Mouse (Mus musculus): ENCODE results near the gene Plekha1. TPM values are rescaled to one million over a fixed set of nuclear protein-coding genes. Genes with fewer than 3 reads are reported as not detected.

The Plekha1 gene
- polyA plus RNA-seq, 1 experiment from 2014 or later: 57.9 TPM

DNA sequence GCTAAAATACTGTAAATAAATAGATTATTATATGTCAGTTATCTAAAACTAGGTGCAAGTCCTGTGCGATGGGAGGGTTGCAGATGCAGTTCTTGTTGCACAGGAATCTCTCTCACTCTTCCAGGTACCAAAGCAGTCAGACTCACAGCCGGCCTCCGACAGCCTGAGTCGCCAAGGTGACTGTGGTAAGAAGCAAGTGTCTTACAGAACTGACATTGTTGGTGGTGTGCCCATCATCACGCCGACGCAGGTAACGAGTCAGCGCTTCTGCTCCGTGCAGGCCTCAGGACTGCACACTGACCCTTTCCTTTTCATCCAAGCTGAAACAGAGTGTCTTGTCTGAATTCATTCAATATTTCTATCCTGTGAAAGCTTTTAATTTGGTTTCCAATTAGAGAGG lies 31.6 kb downstream of the Plekha1 start:
- Histone ChIP-seq H3K9me3 (replicated peaks) (no peaks in the 10 kb centered on the region), H3K27me3 (replicated peaks) (no peaks in the 10 kb centered on the region), H3K4me2 (no peak overlapping the region), H3K4me1 (no peaks in the 10 kb centered on the region), H3K36me3 (peaks cover 37% of the 10 kb centered on the region), H3K9ac (replicated peaks) (no peak overlapping the region), H3K27ac (replicated peaks) (no peak overlapping the region), H3K4me3 (replicated peaks) (no peak overlapping the region)
- ATAC-seq (ENCODE audit: low FRiP score): no peak
- WGBS: 94% methylated on average over 10 of the region's 10 CpGs

DNA sequence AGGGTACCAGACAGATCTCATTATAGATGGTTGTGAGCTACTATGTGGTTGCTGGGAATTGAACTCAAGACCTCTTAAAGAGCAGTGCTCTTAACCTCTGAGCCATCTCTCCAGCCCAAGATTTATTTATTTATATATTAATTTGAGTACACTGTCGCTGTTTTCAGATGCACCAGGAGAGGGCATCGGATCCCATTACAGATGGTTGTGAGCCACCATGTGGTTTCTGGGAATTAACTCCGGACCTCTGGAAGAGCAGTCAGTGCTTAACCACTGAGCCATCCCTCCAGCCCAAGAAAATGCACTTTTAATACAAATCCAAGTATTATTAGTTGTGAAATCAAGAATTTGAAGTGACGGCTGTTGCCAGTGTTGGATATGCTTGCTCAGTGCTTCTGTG lies 32.8 kb downstream of the Plekha1 start:
- Histone ChIP-seq H3K4me1 (no peaks in the 10 kb centered on the region), H3K9ac (replicated peaks) (no peak overlapping the region), H3K27me3 (replicated peaks) (no peaks in the 10 kb centered on the region), H3K4me2 (no peak overlapping the region), H3K27ac (replicated peaks) (no peak overlapping the region), H3K4me3 (replicated peaks) (no peak overlapping the region), H3K36me3 (peaks cover 36% of the 10 kb centered on the region; the same call in 1 of the 2 replicates), H3K9me3 (replicated peaks) (no peaks in the 10 kb centered on the region)
- ATAC-seq (ENCODE audit: low FRiP score): no peak
- 89% methylated on average over 4 of the region's 4 CpGs for WGBS

DNA sequence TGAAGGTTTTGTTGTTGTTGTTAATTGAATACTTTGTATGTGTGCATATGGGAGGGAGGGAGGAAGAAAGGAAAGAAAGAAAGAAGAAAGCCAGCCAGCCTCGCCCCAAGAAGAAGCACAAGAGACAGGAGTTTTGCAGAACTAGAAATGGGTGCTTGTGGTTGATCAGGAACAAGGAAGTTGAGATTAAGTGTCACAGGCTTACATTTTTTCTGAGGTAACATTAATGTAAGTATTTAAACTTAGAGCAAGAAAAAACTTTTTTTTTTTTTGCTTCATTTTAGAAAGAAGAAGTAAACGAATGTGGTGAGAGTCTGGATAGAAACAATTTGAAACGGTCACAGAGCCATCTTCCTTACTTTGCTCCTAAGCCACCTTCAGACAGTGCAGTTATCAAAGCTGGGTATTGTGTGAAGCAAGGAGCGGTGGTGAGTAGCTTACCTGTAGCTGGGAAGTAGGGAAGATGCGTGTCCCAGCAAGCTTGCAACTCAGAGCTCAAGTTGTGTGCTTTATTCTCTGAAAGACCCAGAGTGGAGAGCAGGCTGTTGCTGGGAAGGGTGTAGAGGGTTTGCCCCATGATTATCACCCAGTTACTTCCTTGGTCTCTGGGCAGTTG lies 34.8 kb downstream of the Plekha1 start:
- peaks cover 55% of the 10 kb centered on the region for H3K36me3 ChIP-seq
- no peak overlapping the region for H3K27ac ChIP-seq (replicated peaks)
- H3K4me2 ChIP-seq: no peak overlapping the region
- ATAC-seq (ENCODE audit: low FRiP score): no peak
- H3K9ac ChIP-seq (replicated peaks): no peak overlapping the region
- H3K9me3 ChIP-seq (replicated peaks): no peaks in the 10 kb centered on the region
- H3K4me1 ChIP-seq: no peaks in the 10 kb centered on the region
- H3K27me3 ChIP-seq (replicated peaks): no peaks in the 10 kb centered on the region
- 95% methylated on average over 5 of the region's 5 CpGs for WGBS
- H3K4me3 ChIP-seq (replicated peaks): no peak overlapping the region

DNA sequence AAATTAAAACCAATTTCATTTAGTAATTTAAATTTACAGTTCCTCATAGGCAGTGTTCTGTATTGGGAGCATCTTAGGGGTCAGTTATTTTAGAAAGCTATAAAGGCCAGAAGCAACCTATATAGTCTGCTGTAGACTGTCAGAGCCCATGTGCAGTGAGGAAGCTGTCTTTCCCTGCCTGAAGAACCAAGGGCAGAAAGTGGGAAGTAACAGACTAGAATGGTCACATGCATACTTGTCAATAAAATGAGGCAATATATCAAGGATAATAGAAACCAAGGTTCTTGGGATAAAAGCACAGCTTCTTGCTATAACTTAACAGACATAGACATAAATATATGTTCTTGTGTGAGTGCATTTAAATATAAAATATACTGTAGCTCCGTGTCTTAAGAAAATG lies 37.4 kb downstream of the Plekha1 start:
- Histone ChIP-seq H3K9ac (replicated peaks) (no peak overlapping the region), H3K27me3 (replicated peaks) (no peaks in the 10 kb centered on the region), H3K4me3 (replicated peaks) (no peak overlapping the region), H3K4me2 (no peak overlapping the region), H3K9me3 (replicated peaks) (no peaks in the 10 kb centered on the region), H3K27ac (replicated peaks) (no peak overlapping the region), H3K4me1 (no peaks in the 10 kb centered on the region), H3K36me3 (peaks cover 48% of the 10 kb centered on the region)
- no peak for ATAC-seq (ENCODE audit: low FRiP score)
- 100% methylated on average over 1 of the region's 1 CpGs for WGBS

DNA sequence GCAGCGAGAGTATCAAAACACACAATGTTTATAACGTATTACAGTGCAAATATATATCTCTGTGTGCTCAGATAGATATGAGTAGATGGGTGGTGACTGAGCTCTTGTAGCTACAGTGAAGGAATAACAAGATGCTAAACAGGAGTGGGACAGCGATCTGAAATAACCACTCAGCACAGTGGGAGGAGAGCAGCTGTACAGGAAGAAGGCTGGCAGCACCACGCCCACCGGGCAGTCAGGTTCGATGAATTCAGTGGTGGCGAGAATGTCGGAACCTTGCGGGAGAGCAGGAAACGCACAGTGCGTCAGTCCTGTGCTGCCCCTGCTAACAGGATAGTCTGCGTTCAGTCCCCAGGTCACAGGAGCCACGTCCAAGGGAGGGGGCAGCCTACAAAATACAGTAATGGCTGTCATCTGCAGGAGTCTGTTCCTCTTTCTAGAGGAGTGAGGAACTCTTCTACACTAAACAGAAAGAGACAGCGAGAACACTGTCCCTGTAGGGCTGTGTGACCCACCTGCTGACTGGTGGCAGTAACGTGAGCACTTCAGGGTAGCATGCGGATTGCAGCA lies 38.0 kb downstream of the Plekha1 start:
- no peak for ATAC-seq (ENCODE audit: low FRiP score)
- WGBS: 90% methylated on average over 16 of the region's 16 CpGs
- H3K27me3 ChIP-seq (replicated peaks): no peaks in the 10 kb centered on the region
- H3K4me2 ChIP-seq: no peak overlapping the region
- no peak overlapping the region for H3K9ac ChIP-seq (replicated peaks)
- H3K36me3 ChIP-seq: peaks cover 49% of the 10 kb centered on the region
- no peak overlapping the region for H3K4me3 ChIP-seq (replicated peaks)
- no peaks in the 10 kb centered on the region for H3K9me3 ChIP-seq (replicated peaks)
- H3K27ac ChIP-seq (replicated peaks): no peak overlapping the region
- no peaks in the 10 kb centered on the region for H3K4me1 ChIP-seq

DNA sequence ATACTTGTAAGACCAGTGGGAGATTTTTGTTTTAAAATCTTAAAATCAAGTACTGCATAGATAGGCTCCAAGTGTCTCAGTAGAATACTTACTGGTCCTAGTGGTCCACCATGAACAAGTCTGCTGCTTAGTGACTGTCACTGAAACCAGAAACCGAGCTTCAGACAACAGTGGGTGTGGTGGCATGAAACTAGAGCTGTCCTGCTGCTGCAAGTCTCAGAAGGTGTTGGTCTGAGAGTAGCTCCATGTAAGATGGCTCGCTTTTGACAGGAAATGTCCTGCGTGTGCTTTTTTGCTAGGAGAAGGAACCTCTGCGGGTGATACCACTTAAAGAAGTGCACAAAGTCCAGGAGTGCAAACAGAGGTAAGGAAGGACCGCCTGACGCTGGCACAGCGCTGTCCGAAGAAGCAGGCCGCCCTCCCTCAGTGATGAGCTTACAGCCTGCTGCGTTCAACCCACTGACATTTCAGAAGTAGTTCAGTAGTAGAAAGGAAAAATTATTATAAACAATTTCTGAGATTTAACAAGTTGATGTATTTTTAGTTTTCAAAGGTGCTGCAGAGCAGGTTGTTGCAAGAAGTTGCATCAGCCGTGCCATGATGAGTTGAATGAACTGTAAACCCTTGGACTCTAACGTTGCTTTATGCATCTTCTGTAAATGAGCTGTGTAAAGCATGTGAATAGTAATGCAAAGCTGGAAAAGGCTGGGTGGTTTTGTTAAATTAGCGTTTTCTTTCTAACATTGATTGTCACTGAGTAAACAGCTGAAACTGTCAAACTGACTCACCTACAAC lies 39.2 kb downstream of the Plekha1 start:
- Histone ChIP-seq H3K4me2 (no peak overlapping the region), H3K4me1 (no peaks in the 10 kb centered on the region), H3K36me3 (peaks cover 50% of the 10 kb centered on the region), H3K9me3 (replicated peaks) (no peaks in the 10 kb centered on the region), H3K27ac (replicated peaks) (no peak overlapping the region), H3K27me3 (replicated peaks) (no peaks in the 10 kb centered on the region), H3K4me3 (replicated peaks) (no peak overlapping the region), H3K9ac (replicated peaks) (no peak overlapping the region)
- 93% methylated on average over 13 of the region's 13 CpGs for WGBS
- ATAC-seq (ENCODE audit: low FRiP score): no peak

DNA sequence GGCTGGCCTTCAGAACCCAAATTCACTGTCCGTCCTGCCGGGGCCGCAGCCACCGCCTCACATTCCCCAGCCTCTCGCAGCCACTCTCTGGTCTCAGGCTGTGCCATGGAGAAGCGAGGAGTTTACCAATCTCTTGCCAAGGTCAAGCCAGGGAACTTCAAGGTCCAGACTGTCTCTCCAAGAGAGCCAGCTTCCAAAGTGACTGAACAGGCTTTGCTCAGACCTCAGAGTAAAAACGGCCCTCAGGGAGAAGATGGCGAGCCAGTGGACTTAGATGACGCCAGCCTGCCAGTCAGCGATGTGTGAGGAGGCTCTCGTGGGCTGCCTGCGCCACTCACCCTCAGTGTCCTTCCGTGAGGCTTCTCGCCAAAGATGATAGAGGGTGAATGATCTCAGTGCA lies 45.3 kb downstream of the Plekha1 start:
- H3K4me3 ChIP-seq (replicated peaks): no peak overlapping the region
- H3K36me3 ChIP-seq: peaks cover 33% of the 10 kb centered on the region
- H3K4me1 ChIP-seq: no peaks in the 10 kb centered on the region
- no peak overlapping the region for H3K9ac ChIP-seq (replicated peaks)
- H3K27me3 ChIP-seq (replicated peaks): no peaks in the 10 kb centered on the region
- no peaks in the 10 kb centered on the region for H3K9me3 ChIP-seq (replicated peaks)
- ATAC-seq (ENCODE audit: low FRiP score): no peak
- 93% methylated on average over 14 of the region's 14 CpGs for WGBS
- H3K27ac ChIP-seq (replicated peaks): no peak overlapping the region
- H3K4me2 ChIP-seq: no peak overlapping the region

DNA sequence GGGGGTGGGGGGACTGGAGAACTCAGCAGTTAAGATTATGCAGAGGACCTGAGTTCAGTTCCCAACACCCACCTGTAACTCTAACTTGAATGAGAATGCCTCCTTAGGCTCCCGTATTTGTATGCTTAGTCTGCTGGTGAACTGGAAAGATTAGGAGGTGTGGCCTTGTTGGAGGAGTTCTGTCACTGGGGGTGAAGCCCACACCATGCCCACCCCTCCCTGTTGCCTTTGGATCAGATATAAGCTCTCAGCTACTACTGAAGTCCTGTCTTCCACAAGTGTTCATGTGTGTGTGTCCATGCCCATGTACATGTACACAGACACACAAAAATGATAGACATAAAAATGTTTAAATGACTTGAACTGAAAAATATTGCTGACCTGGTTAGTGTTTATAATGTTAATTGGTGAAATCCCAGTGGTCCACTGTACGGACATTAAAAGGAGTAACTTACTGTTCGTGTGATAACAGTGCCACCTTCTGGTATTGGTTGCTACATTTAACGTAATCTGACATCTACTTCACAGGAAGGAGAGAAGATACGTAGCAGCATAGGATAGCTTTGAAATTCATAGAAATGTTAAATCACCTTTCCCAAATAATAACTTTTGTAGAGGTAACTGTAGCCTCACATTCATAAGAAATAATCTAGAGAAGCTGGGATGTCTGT lies 49.3 kb downstream of the Plekha1 start:
- no peaks in the 10 kb centered on the region for H3K4me1 ChIP-seq
- no peak overlapping the region for H3K27ac ChIP-seq (replicated peaks)
- H3K27me3 ChIP-seq (replicated peaks): no peaks in the 10 kb centered on the region
- no peak overlapping the region for H3K4me3 ChIP-seq (replicated peaks)
- H3K9ac ChIP-seq (replicated peaks): no peak overlapping the region
- 47% methylated on average over 5 of the region's 5 CpGs for WGBS
- no peaks in the 10 kb centered on the region for H3K9me3 ChIP-seq (replicated peaks)
- H3K36me3 ChIP-seq: peaks cover 19% of the 10 kb centered on the region
- no peak overlapping the region for H3K4me2 ChIP-seq
- ATAC-seq (ENCODE audit: low FRiP score): no peak

DNA sequence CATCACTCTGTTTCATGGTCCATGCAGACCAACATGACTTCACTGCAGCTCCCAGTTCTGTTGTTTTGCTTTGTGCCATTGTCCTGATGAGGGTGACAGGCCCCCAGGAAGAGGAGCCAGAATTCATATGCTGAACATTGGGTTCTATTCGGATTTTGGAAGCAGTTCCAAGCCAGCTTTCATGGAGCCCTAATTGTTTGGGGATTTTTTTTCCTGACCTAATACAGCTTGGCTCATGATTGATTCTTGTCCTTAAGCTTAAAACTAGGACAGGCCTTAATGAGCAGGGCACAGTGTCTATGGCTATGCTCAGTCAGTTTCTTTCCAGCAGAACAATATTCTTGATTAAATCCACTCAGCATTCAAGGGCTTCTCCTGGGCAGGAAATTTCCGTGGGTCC lies 52.7 kb downstream of the Plekha1 start:
- H3K9ac ChIP-seq (replicated peaks): no peak overlapping the region
- no peak overlapping the region for H3K4me3 ChIP-seq (replicated peaks)
- ATAC-seq (ENCODE audit: low FRiP score): no peak
- H3K4me1 ChIP-seq: no peaks in the 10 kb centered on the region
- no peaks in the 10 kb centered on the region for H3K9me3 ChIP-seq (replicated peaks)
- no peak overlapping the region for H3K4me2 ChIP-seq
- no peaks in the 10 kb centered on the region for H3K27me3 ChIP-seq (replicated peaks)
- no peak overlapping the region for H3K27ac ChIP-seq (replicated peaks)
- H3K36me3 ChIP-seq: peaks cover 6% of the 10 kb centered on the region
- WGBS: 62% methylated on average over 2 of the region's 2 CpGs

DNA sequence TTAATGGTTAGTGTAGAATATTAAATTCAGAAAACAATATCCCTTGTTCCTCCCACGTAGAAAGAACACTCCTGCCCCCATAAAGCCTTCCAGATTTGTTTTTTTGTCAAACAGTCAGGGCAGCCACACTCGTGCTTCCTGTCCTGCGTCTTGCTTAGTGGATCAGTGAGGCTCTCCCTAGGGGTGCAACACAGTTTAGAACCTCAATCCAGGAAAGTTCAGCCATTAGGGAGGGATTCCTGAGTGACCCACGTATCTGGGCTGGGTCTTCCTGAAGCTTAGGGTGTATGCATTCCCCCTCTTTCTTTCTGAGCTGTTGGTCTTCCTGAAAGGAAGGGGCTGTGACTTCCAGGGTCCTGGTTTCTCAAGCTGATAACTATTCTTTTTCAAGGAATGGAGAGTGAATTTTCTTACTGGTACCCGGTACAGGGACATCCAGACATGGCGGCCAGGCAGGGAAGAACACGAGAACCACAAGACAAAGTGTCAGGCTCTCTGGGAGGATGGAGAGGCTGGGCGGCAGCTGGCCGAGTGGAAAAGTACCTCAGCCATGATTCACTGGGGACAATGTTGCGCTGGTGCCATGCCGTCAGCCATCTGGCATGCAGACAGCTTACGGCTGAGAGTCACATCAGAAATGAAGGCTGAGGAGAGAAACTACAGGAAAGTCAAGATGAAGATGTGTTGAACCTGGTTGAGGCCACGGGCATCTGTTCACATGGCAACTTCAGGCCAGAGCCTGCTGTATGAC lies 57.6 kb downstream of the Plekha1 start:
- Histone ChIP-seq H3K27ac (replicated peaks) (no peak overlapping the region), H3K4me1 (no peaks in the 10 kb centered on the region), H3K27me3 (replicated peaks) (no peaks in the 10 kb centered on the region), H3K9me3 (replicated peaks) (no peaks in the 10 kb centered on the region), H3K4me2 (no peak overlapping the region), H3K36me3 (no peaks in the 10 kb centered on the region), H3K4me3 (replicated peaks) (no peak overlapping the region), H3K9ac (replicated peaks) (no peak overlapping the region)
- no peak for ATAC-seq (ENCODE audit: low FRiP score)
- WGBS: 56% methylated on average over 13 of the region's 13 CpGs

DNA sequence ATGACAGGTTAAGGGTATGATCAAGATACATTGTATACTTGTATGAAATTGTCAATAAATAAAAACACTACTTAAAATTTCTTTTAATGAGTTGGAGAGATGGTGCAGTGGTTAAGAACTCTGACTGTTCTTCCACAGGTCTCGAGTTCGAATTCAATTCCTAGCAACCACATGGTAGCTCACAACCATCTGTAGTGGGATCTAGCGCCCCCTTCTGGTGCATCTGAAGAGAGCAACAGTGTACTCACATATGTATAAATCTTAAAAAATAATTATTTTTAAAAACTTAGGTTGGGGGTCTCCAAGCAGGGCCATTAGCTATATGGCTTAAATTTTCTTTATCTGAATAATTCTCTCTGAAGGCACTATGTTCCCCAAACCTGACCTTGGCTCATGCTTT lies 64.8 kb downstream of the Plekha1 start:
- peaks cover 26% of the 10 kb centered on the region for H3K27me3 ChIP-seq (replicated peaks)
- no peak for ATAC-seq (ENCODE audit: low FRiP score)
- 67% methylated on average over 3 of the region's 3 CpGs for WGBS
- H3K4me3 ChIP-seq (replicated peaks): no peak overlapping the region
- no peaks in the 10 kb centered on the region for H3K36me3 ChIP-seq
- H3K9ac ChIP-seq (replicated peaks): no peak overlapping the region
- no peaks in the 10 kb centered on the region for H3K9me3 ChIP-seq (replicated peaks)
- peaks cover 6% of the 10 kb centered on the region for H3K4me1 ChIP-seq
- H3K27ac ChIP-seq (replicated peaks): no peak overlapping the region
- H3K4me2 ChIP-seq: no peak overlapping the region

Measured in neural tube, embryonic 15.5 days (tissue).